Mouse (Mus musculus) adrenal gland, postnatal 14 days (tissue): ENCODE results near the gene Olig2. TPM values are rescaled to one million over a fixed set of nuclear protein-coding genes. Genes with fewer than 3 reads are reported as not detected.

Experiments used
- DNase-seq: peaks from one replicate; pipeline ENCODE4 v3.0.0; 2021; ENCODE audit warnings: mixed read lengths
- long read RNA-seq, 2 experiments: library from polyadenylated mRNA; stranded (forward); transcript quantifications; one replicate each; pipeline ENCODE4 v2.0.0; 2021
- total RNA-seq: library from RNA; stranded (reverse); gene quantifications from 2 replicates; pipeline ENCODE4 v1.2.3, GENCODE M21; 2021

Gene Olig2
- total RNA-seq = 0.15 TPM in 1 of 2 replicates, not detected in the other
- long read RNA-seq, experiment 1 = 0 reads
- long read RNA-seq, experiment 2 = 0 reads

DNA sequence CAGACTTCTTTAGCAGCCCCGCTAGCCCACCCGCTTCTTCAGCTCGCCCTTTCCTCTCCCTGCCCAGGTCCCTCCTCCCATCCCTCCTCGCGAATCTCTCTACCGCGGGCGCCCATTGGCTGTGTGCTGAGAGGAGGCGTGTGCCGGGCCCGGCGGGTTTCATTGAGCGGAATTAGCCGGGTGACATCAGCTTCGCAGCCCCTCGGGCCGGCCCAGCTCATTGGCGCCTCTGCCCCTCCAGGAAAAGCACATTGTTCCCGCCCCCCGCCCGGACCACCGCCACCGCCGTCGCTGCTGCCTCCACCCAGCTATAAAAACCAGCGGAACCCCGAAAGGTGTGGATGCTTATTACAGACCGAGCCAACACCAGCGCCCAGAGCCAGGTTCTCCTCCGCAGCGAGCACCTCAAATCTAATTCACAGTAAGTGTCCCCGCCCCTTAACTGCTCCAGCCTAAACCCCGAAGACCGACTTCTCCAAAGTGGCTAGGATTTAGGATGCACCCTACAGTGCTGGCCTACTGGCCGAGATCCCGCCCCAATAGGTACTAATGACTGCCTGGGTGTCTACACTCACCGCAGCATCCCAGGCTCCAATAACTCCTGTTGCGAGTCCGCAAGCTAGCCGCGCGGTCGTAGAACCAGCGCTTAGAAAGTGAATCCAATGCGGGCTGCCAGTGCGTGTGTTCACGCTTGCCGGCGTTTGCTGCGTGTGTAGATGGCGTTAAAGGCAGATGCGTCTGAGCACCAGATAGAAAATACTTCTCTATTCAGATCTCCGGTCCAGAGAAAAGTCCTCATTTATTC lies at the start of gene Olig2:
Gene Olig2, plus strand, starts transcription at position 225 of the 805 bp plus-strand sequence.
- DNase-seq = peak; percentile 26

DNA sequence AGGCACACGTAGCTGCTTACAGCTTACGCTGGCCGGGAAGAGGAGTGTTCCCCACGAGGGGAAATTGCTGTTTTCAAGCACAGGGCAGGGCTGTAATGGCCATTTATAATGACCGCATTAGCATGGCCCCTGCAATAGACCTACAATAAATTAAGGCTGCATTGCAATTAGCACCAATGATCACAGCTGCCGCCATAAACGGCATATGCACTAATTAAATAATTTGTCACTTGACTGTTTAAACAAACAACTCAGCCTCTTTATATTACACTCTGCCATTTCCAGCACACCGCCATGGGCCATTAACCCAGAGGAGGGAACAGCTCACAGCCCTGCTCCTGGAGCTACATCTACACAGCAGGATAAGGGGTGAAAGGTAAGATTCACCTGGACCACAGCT lies 49.4 kb upstream of the Olig2 start:
- DNase-seq = no peak

DNA sequence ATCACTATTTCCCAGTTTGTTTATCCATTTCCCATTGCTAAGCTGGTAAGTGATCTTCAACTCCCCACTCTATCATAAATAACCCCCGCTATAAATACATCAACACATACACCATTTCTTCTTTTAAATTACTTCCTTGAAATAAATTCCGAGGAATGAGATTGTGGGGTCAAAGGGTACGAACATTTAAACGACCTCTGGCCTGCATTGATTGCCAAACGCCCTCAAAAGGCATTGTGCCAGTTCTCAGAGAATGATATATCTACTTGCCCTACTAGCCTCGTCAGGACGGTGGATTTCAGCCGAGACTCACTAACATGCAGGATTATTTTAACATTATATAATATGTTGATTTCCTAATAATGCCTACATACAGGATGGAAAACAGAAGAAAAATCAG lies 38.2 kb upstream of the Olig2 start:
- no peak for DNase-seq

DNA sequence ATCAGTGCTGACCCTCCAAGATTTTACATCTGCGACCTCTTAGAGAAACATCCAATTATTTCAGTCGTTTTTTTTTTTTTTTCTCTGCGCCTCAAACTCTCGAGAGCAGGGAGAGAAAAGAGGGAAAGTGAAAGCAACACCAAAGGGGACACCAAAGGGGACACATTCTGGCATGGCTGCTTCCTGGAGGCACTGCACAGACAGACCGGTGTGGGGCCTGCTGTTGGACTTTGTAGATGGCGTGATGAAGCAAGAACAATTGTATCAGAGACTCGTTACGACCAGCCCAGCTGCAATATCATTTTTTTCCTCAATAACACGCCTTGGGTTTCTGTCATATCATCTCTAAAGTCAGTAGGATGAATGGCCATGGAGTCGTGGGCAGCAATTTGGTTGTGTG lies 37.6 kb upstream of the Olig2 start:
- DNase-seq = no peak

DNA sequence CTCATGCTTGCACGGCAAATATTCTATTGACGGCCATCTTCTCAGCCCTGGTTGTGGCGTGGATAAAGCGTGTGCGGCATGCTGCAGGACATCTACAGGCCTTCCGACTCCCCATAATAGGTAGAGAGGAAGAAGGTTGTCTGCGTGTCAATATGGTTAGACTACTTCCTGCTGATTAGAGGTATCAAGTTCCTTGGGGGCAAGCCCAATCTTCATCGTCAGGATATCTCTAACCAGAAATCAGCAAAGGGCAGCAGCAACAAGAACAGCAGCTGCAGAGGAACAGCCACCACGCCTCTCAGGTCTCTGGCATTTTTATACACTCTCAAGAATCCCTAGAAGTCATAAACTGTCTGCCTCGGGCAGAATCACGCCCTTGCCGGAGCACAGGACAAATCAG lies 37.0 kb upstream of the Olig2 start:
- no peak for DNase-seq

DNA sequence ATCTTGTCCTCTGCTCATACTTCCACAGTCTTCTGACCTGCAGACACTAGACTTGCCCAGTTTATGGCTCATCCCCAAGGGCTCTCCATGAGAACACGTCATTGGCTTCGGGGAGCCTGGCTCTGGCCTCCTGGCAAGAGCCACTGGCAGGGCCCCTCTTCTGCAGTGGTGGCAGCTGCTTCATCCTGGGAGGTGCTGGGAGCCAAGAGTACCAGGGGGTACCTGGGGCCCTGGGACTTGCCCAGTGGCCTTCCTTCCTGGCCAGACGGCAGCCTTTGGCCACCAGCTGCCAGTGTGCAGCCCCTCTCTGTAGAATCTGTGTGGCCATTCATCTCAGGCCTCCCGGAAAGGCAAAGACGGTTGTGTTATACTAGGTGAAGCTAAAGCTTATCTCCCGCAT lies 34.0 kb upstream of the Olig2 start:
- no peak for DNase-seq

DNA sequence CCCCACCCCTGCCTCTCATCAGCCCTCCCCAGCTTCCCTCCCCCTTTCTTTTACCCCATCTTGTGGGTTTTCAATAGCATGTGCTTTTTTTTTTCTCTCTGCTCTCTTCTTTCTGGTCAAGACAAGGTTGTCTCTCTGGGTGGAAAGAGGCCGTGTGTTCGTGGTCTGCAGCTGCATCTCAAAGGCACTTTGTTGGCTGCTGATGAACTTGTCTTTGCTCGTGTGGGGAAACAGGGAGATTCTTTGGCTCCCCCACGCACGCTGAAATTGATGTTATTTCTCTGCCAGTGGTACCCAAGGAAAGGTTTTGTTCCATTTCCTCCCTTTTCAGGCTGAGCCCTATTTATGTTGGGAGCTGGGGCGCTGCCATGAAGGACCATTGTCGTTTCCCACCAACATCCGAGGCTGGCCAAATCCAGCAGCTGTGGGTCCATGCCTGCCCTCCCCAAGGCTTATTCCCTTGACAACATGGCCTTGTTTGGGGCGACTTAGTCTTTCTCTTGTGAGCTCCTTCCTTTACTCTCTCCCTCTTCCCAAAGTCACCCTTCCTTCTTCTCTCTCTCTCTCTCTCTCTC lies 33.5 kb upstream of the Olig2 start:
- no peak for DNase-seq

DNA sequence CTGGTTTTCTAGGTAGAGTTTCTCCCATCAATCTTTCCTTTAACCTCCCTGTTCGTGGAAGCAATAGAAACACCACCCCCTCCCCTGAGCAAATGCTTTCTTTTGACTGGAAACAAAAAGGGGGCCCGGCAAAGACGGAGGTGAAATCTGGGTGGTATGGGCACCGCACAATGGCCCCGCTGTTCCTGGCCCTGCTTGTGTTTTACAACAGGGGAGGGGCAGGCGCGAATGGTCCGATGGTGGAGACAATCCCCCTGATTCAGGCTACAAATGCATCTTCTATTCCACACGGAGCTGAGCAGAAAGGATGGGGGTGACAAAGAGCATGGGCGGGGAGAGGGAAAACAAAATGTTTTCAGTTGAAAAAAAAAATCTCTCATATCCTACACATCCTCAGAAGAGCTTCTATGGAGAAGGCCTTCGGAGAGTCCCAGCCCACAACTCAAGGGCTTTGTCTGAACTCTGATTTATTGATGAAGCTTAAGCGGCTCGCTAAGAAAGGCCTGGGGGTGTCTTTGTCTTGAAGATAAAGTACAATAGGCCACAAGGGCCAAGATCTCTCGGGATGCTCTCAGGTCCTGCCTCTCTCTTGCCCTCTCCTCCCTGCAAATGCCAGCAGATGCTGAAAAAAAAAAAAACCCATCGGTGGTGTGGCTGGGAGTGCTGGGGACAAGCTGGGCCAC lies 32.4 kb upstream of the Olig2 start:
- DNase-seq = no peak

DNA sequence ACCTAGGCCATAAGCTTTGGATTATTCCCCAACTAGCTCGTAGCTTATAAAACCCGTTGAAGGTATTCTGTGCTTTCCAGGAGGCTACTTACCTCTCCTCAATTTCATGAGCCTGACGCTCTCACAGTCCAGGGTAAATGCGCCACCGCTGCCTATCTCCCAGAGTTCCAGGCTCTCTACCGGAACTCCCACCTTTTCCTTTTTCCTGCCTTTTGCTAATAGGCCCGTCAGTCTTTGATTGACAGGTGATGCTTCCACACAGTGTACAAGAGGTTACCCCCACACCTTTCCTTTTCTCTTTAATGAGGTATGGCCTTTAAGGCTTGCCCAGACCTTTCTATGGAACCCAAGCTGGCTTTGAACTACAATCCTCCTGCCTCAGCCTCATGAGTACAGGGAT lies 25.4 kb upstream of the Olig2 start:
- DNase-seq = no peak

DNA sequence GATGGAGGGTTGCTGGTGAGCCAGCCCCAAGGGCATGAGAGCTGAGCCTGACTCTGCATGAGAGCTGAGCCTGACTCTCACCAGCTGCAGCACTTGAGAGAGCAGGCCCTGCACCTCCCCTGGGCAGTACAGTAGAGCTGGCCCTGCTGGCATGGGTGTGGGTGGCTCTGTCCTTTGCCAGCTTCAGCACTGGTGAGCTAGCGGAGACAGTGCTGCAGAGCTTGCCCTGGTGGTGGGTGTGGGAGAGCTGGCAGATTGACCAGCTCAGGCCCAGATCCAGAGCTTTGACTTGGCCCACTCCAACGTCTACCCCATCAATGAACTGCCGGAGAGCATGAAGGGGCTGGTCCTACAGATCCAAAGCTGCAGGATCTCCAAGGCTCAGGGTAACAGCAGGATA lies 22.3 kb upstream of the Olig2 start:
- no peak for DNase-seq

DNA sequence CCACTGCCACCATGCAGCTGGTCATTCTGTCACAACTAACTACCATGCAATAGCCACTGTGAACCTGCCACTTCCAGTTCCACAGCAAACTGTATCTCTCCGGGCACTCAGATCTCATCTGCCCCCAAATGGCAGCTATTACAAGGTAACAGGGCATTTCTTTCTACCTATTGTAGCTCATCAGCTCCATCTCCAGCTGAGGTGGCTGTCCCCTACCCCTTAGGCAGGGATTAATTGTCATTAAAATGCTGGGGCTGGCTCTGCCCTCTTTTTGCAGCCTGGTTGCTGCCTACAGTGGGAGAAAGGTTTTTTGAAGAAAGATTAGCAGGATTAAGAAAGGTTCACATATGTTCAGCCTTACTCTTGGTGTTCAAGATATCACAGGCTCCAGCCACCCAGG lies 18.9 kb upstream of the Olig2 start:
- DNase-seq = no peak

DNA sequence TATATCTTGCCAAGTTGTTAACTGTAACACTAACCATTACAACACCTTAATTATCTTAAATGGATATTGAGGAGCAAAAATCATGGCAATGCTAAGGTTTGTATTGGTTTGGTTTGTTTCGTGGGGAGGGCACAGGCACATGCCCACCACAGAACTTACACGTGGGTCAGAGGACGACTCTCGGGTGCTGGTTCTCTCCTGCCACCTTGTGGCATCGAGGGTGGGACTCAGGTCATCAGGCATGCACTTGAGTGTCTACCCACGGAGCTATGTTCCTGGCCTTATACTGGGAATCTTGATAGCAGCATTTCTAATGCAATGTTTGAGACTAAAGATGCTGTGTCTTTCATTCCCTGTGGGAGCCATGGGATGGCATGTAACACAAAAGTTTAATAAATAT lies 8.2 kb upstream of the Olig2 start:
- DNase-seq = no peak

DNA sequence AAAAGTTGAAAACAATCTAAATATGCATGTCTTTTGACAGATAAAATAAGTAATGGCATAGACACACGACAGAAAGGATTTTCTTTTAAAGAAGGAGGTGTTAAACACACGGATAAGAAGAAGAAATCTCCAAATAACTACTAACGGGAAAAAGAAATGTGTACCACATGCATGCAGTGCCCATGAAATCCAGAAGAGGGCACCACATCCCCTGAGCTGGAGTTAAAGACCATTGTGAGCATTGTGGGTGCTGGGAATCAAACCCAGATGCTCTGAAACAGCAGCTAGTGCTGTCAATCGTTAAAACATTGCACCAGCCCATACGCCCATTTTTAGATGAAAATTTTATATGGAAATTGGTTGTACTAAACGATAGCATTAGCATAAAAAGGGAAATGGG lies 7.3 kb upstream of the Olig2 start:
- DNase-seq = no peak

DNA sequence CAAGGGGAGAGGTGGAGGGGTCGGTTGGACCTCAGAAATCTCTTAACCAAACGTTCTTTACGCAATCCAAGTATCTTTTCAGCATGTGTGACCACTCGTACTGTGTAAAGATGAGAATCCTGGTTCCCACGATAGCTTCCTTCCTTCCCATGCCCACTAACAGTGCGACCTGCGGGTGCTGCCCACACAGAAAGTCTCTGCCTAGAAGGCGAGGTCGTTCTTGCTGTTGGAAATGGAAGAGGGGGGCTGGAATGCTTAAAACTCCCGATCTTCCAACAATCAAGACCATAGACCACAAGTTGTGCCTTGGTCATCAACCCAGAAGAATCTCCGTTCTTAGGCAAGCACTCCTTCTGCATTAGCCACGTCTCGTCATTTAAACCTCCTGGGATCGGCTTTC lies 6.0 kb upstream of the Olig2 start:
- no peak for DNase-seq

DNA sequence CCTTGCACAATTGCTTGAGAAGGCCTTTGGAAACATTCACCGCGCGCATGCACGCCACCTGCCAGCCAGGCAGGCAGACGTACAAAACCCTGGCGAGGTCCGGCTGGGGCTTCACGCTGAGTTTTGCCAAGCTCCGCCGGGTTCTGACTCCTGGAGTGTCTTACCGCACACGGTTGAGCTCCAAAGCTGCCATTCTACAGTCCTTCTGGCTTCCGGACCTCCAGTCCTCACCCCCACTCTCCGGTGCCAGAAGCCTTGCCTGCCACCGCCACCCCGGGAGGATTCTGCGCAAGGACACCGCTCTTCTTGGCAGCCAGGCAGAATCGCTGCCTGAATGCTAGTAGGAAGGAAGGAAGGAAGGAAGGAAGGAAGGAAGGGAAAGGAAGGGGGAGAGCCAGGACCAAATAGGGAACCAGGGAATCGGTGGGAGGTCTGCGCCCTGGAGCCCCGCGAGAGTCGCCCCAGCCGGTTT lies 3.0 kb upstream of the Olig2 start:
- peak; percentile 59 for DNase-seq

DNA sequence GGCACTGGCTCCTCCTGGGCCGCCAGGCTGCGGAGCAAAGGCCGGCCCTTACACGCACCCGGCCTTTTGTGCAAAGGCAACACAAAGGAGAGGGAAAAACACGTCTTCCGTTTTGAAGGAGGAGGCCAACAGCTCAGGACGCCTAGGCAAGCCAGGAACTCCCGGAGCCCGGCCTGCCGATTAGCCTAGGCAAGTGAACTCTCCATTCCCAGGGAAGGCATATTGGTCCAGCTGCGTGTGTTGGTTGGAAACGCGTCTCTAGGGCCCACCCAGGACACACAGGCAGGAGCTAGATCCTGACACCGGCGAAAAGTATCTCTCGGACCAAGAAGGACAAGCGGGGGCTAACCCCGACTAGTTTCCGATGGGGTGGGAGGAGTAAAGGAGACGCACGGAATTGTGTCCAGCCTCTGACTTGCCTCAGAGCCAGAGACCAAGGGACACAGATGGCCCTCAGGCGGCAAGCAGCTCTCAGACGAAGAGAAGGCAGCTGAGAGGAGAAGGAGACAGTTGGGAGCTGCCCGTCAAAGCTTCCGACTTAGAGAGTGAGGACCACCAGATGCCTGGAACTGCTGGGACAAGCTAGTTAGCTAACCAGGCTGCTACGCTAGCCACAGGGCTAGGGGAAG lies 2.5 kb upstream of the Olig2 start:
- DNase-seq = no peak

DNA sequence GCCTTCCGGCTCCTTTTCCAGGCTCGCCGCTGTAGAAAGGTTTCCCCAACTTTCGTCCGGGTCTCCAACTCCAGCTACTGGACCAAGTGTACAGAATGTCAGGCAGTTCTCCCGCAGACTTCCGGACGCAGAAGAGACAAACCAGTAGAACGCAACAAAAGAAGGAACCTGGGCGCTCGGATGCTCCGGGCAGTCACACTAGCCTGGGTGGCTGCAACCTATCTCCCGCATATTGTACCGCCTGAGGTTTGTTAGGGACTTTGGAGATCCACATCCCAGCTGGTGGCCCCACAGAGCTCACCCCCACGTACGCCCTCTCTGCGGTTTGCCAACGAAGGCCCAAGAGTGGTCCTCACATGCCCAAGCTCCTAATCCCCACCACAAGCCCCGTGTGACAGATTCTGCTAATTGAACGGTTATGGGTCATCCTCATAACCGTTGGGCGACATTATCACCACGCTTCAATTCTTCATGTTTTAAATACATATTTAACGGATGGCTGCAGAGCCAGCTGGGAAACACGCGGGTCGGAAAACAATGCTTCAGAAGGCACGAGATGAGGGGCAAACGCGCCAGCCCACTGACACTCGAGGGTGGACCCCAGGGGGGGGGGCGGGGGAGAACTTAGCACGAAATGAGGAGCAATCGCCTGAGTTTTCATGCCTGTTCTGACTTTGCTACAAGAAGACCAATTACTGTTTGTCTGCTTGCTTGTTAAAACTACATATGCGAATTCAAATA lies 1.8 kb upstream of the Olig2 start:
- DNase-seq = no peak

DNA sequence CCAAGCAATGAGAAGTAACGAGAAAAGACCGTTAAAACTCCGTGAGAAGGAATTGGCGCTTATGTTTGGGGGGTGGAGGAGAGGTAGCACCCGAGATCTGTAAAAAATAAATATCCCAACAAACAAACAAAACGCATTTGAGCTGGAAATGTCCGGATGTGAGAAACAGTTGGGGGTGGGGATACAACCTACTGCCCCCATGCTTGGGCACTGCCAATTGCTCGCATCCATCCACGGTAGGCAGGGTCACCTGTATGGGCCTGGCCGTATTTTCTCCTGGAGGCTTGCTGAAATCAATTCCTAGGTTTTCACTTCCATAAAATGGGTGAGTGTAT lies 1.2 kb upstream of the Olig2 start:
- no peak for DNase-seq

DNA sequence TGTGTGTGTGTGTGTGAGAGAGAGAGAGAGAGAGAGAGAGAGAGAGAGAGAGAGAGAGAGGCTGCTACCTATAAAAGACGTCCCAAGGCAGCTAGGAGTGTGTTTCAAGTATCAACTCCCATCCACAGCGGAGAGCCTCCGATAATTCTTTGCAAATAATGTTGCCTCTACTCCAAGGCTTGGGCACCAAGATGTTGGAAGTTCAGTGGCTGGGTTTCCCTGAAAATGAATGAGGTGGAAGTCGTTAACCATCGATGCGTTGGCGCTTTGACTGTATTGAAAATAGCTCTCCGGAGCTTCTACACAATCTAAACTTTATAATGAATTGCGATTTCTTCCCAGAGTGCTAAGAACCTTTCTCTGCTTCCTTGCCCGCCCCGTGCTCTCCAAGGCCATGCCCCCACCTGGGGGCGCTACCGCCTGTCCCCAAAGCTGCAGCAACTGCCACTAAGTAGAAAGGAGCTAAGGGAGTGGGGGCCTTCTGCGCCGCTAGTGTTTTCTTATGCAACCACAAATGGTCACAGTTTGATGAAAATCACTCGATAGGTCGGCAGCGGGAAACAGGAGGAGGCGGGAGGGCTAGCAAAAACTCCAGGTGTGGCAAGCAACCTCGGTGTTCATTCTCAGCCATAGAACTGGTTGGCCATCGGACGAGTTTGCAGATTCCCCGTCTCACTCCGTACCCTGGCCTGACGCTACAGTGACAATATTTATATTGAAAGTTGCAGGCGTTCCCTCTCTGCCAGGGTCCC lies 600 bp upstream of the Olig2 start:
- peak; percentile 21 for DNase-seq

DNA sequence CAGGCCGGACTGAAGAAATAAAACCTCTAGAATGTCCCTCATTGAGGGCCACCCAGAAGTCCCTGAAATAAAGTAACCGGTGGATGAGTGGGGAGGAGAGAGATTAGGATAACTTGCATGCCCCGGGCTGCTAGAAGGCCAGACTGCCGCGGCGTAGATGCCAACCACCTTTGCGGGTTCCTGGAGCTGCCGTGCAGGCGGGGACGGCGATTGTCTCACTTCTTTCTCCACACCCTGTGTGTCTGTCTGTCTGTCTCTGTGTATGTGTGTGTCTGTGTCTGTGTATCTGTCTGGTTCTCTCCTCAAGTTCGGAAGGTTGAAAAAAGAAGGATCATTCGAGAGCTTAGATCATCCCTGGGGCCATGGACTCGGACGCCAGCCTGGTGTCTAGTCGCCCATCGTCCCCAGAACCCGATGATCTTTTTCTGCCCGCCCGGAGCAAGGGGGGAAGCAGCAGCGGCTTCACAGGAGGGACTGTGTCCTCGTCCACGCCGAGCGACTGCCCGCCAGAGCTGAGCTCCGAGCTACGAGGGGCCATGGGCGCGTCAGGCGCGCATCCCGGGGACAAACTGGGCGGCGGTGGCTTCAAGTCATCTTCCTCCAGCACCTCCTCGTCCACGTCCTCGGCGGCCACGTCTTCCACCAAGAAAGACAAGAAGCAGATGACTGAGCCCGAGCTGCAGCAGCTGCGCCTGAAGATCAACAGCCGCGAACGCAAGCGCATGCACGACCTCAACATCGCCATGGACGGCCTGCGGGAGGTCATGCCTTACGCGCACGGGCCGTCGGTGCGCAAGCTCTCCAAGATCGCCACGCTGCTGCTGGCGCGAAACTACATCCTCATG lies 1.0 kb downstream of the Olig2 start:
- DNase-seq = no peak
